9 mouse cellular contexts compared by ENCODE assay signal in genomic region chr1:179061759-179062168, GRCm38 (mm10).
DNase-seq lines count a peak whose midpoint lies in the region; ATAC-seq and TF ChIP-seq lines count a peak whose summit lies in the region.
"Had no signal": no experiment of that assay in that cellular context is flagged by ENCODE, and none has a peak within 500 bp of the region (broad histone marks: within the 10 kb centered on the region; RNA-seq: fewer than 3 reads in every experiment).

No protein-coding gene starts in this region.

- no peak overlapping the region for H3K4me2 ChIP-seq in forebrain, postnatal 0 days (ENCODE audit: low read depth)
- no peak overlapping the region for H3K4me2 ChIP-seq in hindbrain, postnatal 0 days (ENCODE audit: low read depth, low read length)
- H3K4me2 ChIP-seq in liver, embryonic 12.5 days, result peak overlapping the region; percentile 22; the same call in 1 of the 2 replicates
- peak overlapping the region; percentile 28 for H3K4me2 ChIP-seq in myocyte (ENCODE audit: low read depth)

- TF ChIP-seq CTCF in forebrain, postnatal 0 days (IDR thresholded peaks at IDR 0.05; ENCODE audit: low read depth), result no peak
- TF ChIP-seq CTCF in hindbrain, postnatal 0 days (IDR thresholded peaks at IDR 0.05; ENCODE audit: low read depth), result no peak

- peak; percentile 36; the same call in 1 of the 2 replicates for ATAC-seq in forebrain, postnatal 0 days
- ATAC-seq in hindbrain, postnatal 0 days, result peak; percentile 21; the same call in 1 of the 2 replicates
- ATAC-seq in liver, embryonic 12.5 days, result peak; percentile 52
- ATAC-seq in monocyte, adult 5-6 weeks (replicated peaks; ENCODE audit: insufficient number of reproducible peaks, low FRiP score, low TSS enrichment, poor library complexity, severe bottlenecking), result no peak

- no peak overlapping the region for H3K9ac ChIP-seq in forebrain, postnatal 0 days
- H3K9ac ChIP-seq in hindbrain, postnatal 0 days (replicated peaks; ENCODE audit: low read length), result no peak overlapping the region
- H3K9ac ChIP-seq in liver, embryonic 12.5 days, result no peak overlapping the region

- intact Hi-C loops in gastrocnemius, postnatal 36 days (cut with DNase I), result no loop called here

- peaks cover 16% of the 10 kb centered on the region; the same call in 1 of the 2 replicates for H3K4me1 ChIP-seq in forebrain, postnatal 0 days (ENCODE audit: insufficient read depth)
- H3K4me1 ChIP-seq in hindbrain, postnatal 0 days (ENCODE audit: insufficient read depth, low read length), result peaks cover 20% of the 10 kb centered on the region; the same call in 1 of the 2 replicates
- peaks cover 31% of the 10 kb centered on the region for H3K4me1 ChIP-seq in liver, embryonic 12.5 days

- DNase-seq in gastrocnemius, adult 8-10 months (ENCODE audit: low spot score in 2 of 2), result peak; percentile 4 to 15
- no peak for DNase-seq in gastrocnemius, postnatal 36 days
- peak; percentile 60 for DNase-seq in cerebellum, adult 8-10 months
- peak; percentile 67 for DNase-seq in forebrain, postnatal 0 days
- DNase-seq in hindbrain, postnatal 0 days (ENCODE audit: low spot score), result peak; percentile 75

- no peaks in the 10 kb centered on the region for H3K36me3 ChIP-seq in forebrain, postnatal 0 days (ENCODE audit: insufficient read depth)
- H3K36me3 ChIP-seq in hindbrain, postnatal 0 days (ENCODE audit: insufficient read depth, low read length), result no peaks in the 10 kb centered on the region
- H3K36me3 ChIP-seq in liver, embryonic 12.5 days, result no peaks in the 10 kb centered on the region
- no peaks in the 10 kb centered on the region for H3K36me3 ChIP-seq in myocyte (ENCODE audit: control insufficient read depth, insufficient read depth)

- whole genome bisulfite sequencing in forebrain, postnatal 0 days, result 10% methylated on average over 9 of the region's 9 CpGs
- 10% methylated on average over 9 of the region's 9 CpGs for WGBS in hindbrain, postnatal 0 days
- 29% methylated on average over 9 of the region's 9 CpGs for WGBS in liver, embryonic 12.5 days (ENCODE audit: insufficient replicate concordance)

- no peaks in the 10 kb centered on the region for H3K79me2 ChIP-seq in myocyte (ENCODE audit: control insufficient read depth, insufficient read depth)

- H3K4me3 ChIP-seq in forebrain, postnatal 0 days (ENCODE audit: low read depth, low read length), result no peak overlapping the region
- H3K4me3 ChIP-seq in hindbrain, postnatal 0 days (ENCODE audit: low read length), result no peak overlapping the region
- H3K4me3 ChIP-seq in liver, embryonic 12.5 days, result no peak overlapping the region
- no peak overlapping the region for H3K4me3 ChIP-seq in myocyte
- H3K4me3 ChIP-seq: erythroblast, embryonic 14.5 days had no signal

- no peak overlapping the region for H3ac ChIP-seq in myocyte (ENCODE audit: control insufficient read depth, insufficient read length)

- H3K27me3 ChIP-seq in forebrain, postnatal 0 days (ENCODE audit: insufficient read depth, low read length), result no peaks in the 10 kb centered on the region
- no peaks in the 10 kb centered on the region for H3K27me3 ChIP-seq in hindbrain, postnatal 0 days (ENCODE audit: insufficient read depth, low read length)
- H3K27me3 ChIP-seq in liver, embryonic 12.5 days (replicated peaks), result no peaks in the 10 kb centered on the region
- H3K27me3 ChIP-seq in myocyte (ENCODE audit: control insufficient read depth, insufficient read depth, insufficient read length), result no peaks in the 10 kb centered on the region

- no peak overlapping the region for H3K27ac ChIP-seq in forebrain, postnatal 0 days (ENCODE audit: low read depth, low read length)
- H3K27ac ChIP-seq in hindbrain, postnatal 0 days, result no peak overlapping the region
- H3K27ac ChIP-seq in liver, embryonic 12.5 days, result peak overlapping the region; percentile 42

- H3K9me3 ChIP-seq in forebrain, postnatal 0 days (ENCODE audit: low read length), result no peaks in the 10 kb centered on the region
- H3K9me3 ChIP-seq in hindbrain, postnatal 0 days (ENCODE audit: low read length), result no peaks in the 10 kb centered on the region
- H3K9me3 ChIP-seq in liver, embryonic 12.5 days (replicated peaks), result no peaks in the 10 kb centered on the region

- no peak for TF ChIP-seq POLR2A in myocyte (IDR thresholded peaks at IDR 0.05; ENCODE audit: insufficient read length, low read depth)

TF ChIP-seq in myocyte, 11 proteins besides CTCF, POLR2A, EP300 and RAD21:
- no peak for TF ChIP-seq E2F4 (IDR thresholded peaks at IDR 0.05; ENCODE audit: insufficient read depth)
- no peak for TF ChIP-seq TCF12 (IDR thresholded peaks at IDR 0.05; ENCODE audit: insufficient read depth, poor library complexity, severe bottlenecking)

Comparison
In these comparisons a context has a peak if more than half of its experiments do, and no peak if none do; other contexts are left out.
1. DNase-seq: peak in gastrocnemius, adult 8-10 months (2 of 2), cerebellum, adult 8-10 months (single experiment), forebrain, postnatal 0 days (single experiment) and hindbrain, postnatal 0 days (single experiment); none in gastrocnemius, postnatal 36 days (0 of 2).
2. H3K4me2 ChIP-seq: peak in liver, embryonic 12.5 days (single experiment) and myocyte (single experiment); none in forebrain, postnatal 0 days (single experiment) and hindbrain, postnatal 0 days (single experiment).